Mouse (Mus musculus): ENCODE measurements around the gene Evi2.

- TF ChIP-seq POLR2A (IDR thresholded peaks at IDR 0.05; ENCODE audit: borderline replicate concordance, extremely low read depth, insufficient read depth, insufficient read length, poor library complexity, severe bottlenecking) (no peak), CTCF (IDR thresholded peaks at IDR 0.05; ENCODE audit: borderline replicate concordance, extremely low read depth, insufficient read depth, insufficient read length) (no peak)
Observed at GRCm38 (mm10) chr11:79533950-79534690, 3.7 kb upstream of the Evi2 start.

Measured in brain, embryonic 14.5 days (tissue).